Mouse (Mus musculus) liver, adult (tissue): Measurements from ENCODE around the gene Ces2a.

Experiments
- GATA4 ChIP-seq: IDR thresholded peaks from 2 replicates; pipeline ENCODE4 v1.6.1; 2014; ENCODE audit warnings: mild to moderate bottlenecking, low read length; ENCODE audit not compliant: insufficient replicate concordance

The Ces2a gene

GRCm38 (mm10) chr8:104789886-104790680, 56.3 kb downstream of the Ces2a start:
- TF ChIP-seq GATA4: no peak
